Mouse (Mus musculus): Measurements from ENCODE around the gene Tmem252.

Gene Tmem252

GRCm38 (mm10) chr19:24719504-24719903 lies 45.7 kb downstream of the Tmem252 start:
- no peak for ATAC-seq (ENCODE audit: insufficient number of reproducible peaks, low FRiP score, low TSS enrichment)

- ATAC-seq (ENCODE audit: insufficient number of reproducible peaks, low FRiP score, low TSS enrichment): no peak
Measured at GRCm38 (mm10) chr19:24720448-24720847, 46.6 kb downstream of the Tmem252 start.

GRCm38 (mm10) chr19:24724362-24724761 lies 50.6 kb downstream of the Tmem252 start:
- no peak for ATAC-seq (ENCODE audit: insufficient number of reproducible peaks, low FRiP score, low TSS enrichment)

GRCm38 (mm10) chr19:24730661-24731060 lies 56.9 kb downstream of the Tmem252 start:
- ATAC-seq (ENCODE audit: insufficient number of reproducible peaks, low FRiP score, low TSS enrichment): no peak
